Mouse (Mus musculus): ENCODE data around the gene Morc2a.

The Morc2a gene

DNA sequence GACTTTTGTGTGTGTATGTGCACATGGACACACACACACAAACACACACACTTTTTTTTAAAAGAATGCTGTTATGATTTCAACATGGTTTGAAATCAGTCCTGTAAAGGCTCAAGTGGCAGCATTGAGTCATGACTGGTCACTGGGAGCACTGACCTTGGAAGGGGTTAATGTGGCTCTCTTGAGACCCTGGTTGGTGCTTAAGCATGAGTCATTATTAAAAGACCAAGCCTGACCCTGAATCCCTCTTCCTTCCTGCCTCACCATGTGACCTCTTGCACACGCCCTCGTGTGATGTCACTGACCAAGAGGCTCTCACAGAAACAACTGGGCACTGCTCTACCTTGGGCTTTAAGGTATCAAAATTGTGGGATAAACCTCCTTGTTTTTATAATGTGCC is 89.8 kb downstream of the Morc2a start:
- DNase-seq = no peak
